Mouse (Mus musculus) C2C12 (cell line): ENCODE measurements at regions not wholly inside any gene's neighbourhood (a gene's known extent, or its start where the extent isn't known, plus 50 kb on each side); places are given as distances from the start of the nearest gene placed in this dataset.

ENCODE experiments used
- CTCF ChIP-seq: IDR thresholded peaks from one replicate; pipeline ENCODE4 v1.5.1; 2011; ENCODE audit not compliant: control insufficient read depth, insufficient read depth, insufficient read length
- MYOG ChIP-seq: IDR thresholded peaks from one replicate; pipeline ENCODE4 v1.6.1; 2011; ENCODE audit not compliant: control insufficient read depth, insufficient read length; ENCODE audit errors: extremely low read depth

DNA sequence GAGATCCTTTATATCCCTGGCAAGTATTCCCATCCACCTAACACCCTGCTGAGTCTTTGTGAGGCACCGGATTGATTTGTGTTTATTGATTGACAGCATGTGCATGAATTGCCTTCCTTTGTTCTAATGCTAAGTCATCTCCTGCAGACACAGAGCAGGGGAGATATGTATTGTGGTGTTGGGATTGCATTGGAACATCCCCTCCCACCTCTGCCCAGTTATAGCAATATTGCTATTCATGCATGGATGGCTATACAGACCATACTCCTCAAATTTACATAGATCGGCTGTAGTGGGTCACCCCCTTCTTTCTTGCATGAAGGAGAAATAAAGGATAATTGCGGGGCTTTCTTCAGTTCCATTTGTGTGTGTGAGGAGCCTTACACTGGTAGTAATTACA, 101.7 kb downstream of the Gp2 start:
- TF ChIP-seq CTCF (no peak), MYOG (no peak)
